20 mouse cellular contexts compared by ENCODE assay signal in the genomic region with DNA sequence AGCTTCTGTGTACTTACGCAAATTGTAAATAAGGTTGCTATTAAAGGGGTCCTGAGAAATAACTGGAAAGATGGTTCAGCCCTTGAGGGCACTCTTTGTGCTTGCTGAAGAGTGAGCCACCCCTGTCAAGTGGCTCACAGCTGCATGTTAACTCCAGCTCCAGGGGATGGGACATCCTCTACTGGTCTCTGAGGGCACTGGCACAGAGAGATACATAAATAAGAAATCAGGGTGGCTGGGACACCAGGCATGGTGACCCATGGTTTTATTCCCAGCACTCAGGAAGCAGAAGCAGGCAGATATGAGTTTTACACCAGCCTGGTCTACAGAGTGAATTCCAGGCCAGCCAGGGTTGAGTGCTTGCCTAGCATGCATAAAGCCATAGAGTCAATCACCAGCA. TPM values are rescaled to one million over a fixed set of nuclear protein-coding genes. Genes with fewer than 3 reads are reported as not detected.
DNase-seq lines count a peak whose midpoint lies in the region; ATAC-seq and TF ChIP-seq lines count a peak whose summit lies in the region.
"Had no signal": no experiment of that assay in that cellular context is flagged by ENCODE, and none has a peak within 500 bp of the region (broad histone marks: within the 10 kb centered on the region; RNA-seq: fewer than 3 reads in every experiment).

No protein-coding gene starts in this region.

- no peaks in the 10 kb centered on the region for H3K27me3 ChIP-seq in heart, embryonic 11.5 days (ENCODE audit: control insufficient read depth, insufficient read depth, low read length)
- H3K27me3 ChIP-seq in heart, embryonic 10.5 days (ENCODE audit: insufficient read depth, poor library complexity, severe bottlenecking): no peaks in the 10 kb centered on the region
- H3K27me3 ChIP-seq in heart, adult 2 months (ENCODE audit: control insufficient read depth, insufficient read depth, low read length): no peaks in the 10 kb centered on the region
- H3K27me3 ChIP-seq: Patski had no signal

- WGBS in heart, embryonic 11.5 days (ENCODE audit: insufficient replicate concordance): 87% methylated on average over 1 of the region's 1 CpGs
- WGBS in heart, embryonic 10.5 days: 87% methylated on average over 1 of the region's 1 CpGs
- WGBS in heart, adult 2 months: 100% methylated on average over 1 of the region's 1 CpGs

- H3K9me3 ChIP-seq in heart, embryonic 11.5 days (replicated peaks; ENCODE audit: control insufficient read depth, low read length): no peaks in the 10 kb centered on the region
- H3K9me3 ChIP-seq in heart, embryonic 10.5 days: no peaks in the 10 kb centered on the region
- H3K9me3 ChIP-seq: G1E had no signal

- H3K4me2 ChIP-seq in heart, embryonic 11.5 days: no peak overlapping the region

- peak; percentile 75 for DNase-seq in heart, adult 11 months
- peak; percentile 62 for DNase-seq in heart, embryonic 10.5 days (ENCODE audit: low spot score)
- DNase-seq in heart, adult 2 months: no peak
- DNase-seq: adrenal gland, adult 2 months; adrenal gland, adult 8-10 months; adrenal gland, postnatal 10 days; adrenal gland, postnatal 14 days; adrenal gland, postnatal 25 days; B cell, adult 2 months; cerebellum, adult 11 months; cerebellum, adult 11-12 months; cerebellum, adult 18-20 months had no signal

- no peak for TF ChIP-seq POLR2A in heart, adult 2 months (IDR thresholded peaks at IDR 0.05; ENCODE audit: insufficient read depth, low read depth, low read length)

- ATAC-seq in heart, embryonic 11.5 days (replicated peaks; ENCODE audit: insufficient number of reproducible peaks, low FRiP score, low TSS enrichment): no peak
- ATAC-seq: activated CD4-positive, CD25-positive, alpha-beta regulatory T cell, adult 4 months; CD4-positive, CD25-positive, alpha-beta regulatory T cell, adult 4 months; Patski had no signal

- TF ChIP-seq CTCF in heart, adult 2 months (IDR thresholded peaks at IDR 0.05): no peak

- intact Hi-C loops in heart, adult 2 months (cut with DNase I): no loop called here

- no peak overlapping the region for H3K4me3 ChIP-seq in heart, embryonic 11.5 days (ENCODE audit: low read depth, low read length)
- no peak overlapping the region for H3K4me3 ChIP-seq in heart, embryonic 10.5 days
- no peak overlapping the region for H3K4me3 ChIP-seq in heart, adult 2 months

- H3K27ac ChIP-seq in heart, embryonic 11.5 days (ENCODE audit: low read depth, low read length): no peak overlapping the region
- no peak overlapping the region for H3K27ac ChIP-seq in heart, embryonic 10.5 days
- no peak overlapping the region for H3K27ac ChIP-seq in heart, adult 2 months

- no peaks in the 10 kb centered on the region for H3K36me3 ChIP-seq in heart, embryonic 11.5 days (ENCODE audit: control insufficient read depth, insufficient read depth, low read length)
- H3K36me3 ChIP-seq in heart, embryonic 10.5 days: no peaks in the 10 kb centered on the region
- H3K36me3 ChIP-seq in heart, adult 2 months (ENCODE audit: control insufficient read depth, insufficient read depth, low read length): peaks cover 3% of the 10 kb centered on the region; the same call in 1 of the 2 replicates
- H3K36me3 ChIP-seq: G1E had no signal

- no peak overlapping the region for H3K9ac ChIP-seq in heart, embryonic 11.5 days (ENCODE audit: low read depth, low read length)
- H3K9ac ChIP-seq in heart, adult 2 months (ENCODE audit: low read depth, low read length): no peak overlapping the region

- TF ChIP-seq EP300 in heart, adult 2 months (IDR thresholded peaks at IDR 0.05; ENCODE audit: insufficient read depth, low read depth, low read length): no peak

- no peaks in the 10 kb centered on the region for H3K79me2 ChIP-seq in heart, adult 2 months (replicated peaks; ENCODE audit: control insufficient read depth, insufficient read depth, low read length)

- H3K4me1 ChIP-seq in heart, embryonic 11.5 days (ENCODE audit: control insufficient read depth, insufficient read depth, low read length): no peaks in the 10 kb centered on the region; the same call in 1 of the 2 replicates
- H3K4me1 ChIP-seq in heart, embryonic 10.5 days: peaks cover 7% of the 10 kb centered on the region; the same call in 1 of the 2 replicates
- peaks cover 6% of the 10 kb centered on the region for H3K4me1 ChIP-seq in heart, adult 2 months (ENCODE audit: control insufficient read depth, insufficient read depth, low read length)

RNA-seq across cellular contexts. Expression of a gene that starts 26.0 kb away (rescaled TPM):
- polyA plus RNA-seq in heart, embryonic 11.5 days (2014; fragmentation: Nextera tagmentation; extraction: Ambion mirVana): 3.2 and 3.3 TPM in 2 replicates
- polyA plus RNA-seq in heart, embryonic 10.5 days (2016; fragmentation: Nextera tagmentation; extraction: Ambion mirVana): 1.9 and 7.2 TPM in 2 replicates
- 10 to 100 TPM; 26.7 to 32.1 TPM for total RNA-seq in heart, adult 2 months (2021)
- 21.2 and 25.9 TPM in 2 replicates for polyA plus RNA-seq in heart, adult 2 months (2012; rRNA removed)
- total RNA-seq: CH12.LX, G1E, MEL had no signal
- polyA plus RNA-seq: activated CD4-positive, CD25-positive, alpha-beta regulatory T cell, adult 4 months; C2C12; CD4-positive, CD25-positive, alpha-beta regulatory T cell, adult 4 months; G1E; Patski had no signal

RNA-seq across cellular contexts. Expression of a gene that starts 57.3 kb away (rescaled TPM):
- 38.7 and 90.5 TPM in 2 replicates for polyA plus RNA-seq in heart, embryonic 11.5 days (2014; fragmentation: Nextera tagmentation; extraction: Ambion mirVana)
- 64.0 and 67.0 TPM in 2 replicates for polyA plus RNA-seq in heart, embryonic 10.5 days (2016; fragmentation: Nextera tagmentation; extraction: Ambion mirVana)
- 10 to 100 TPM; 89.0 to 94.1 TPM for total RNA-seq in heart, adult 2 months (2021)
- 40.7 and 74.9 TPM in 2 replicates for polyA plus RNA-seq in heart, adult 2 months (2012; rRNA removed)

Comparison
In these comparisons a context has a peak if more than half of its experiments do, and no peak if none do; other contexts are left out.
1. DNase-seq: peak in heart, adult 11 months (single experiment) and heart, embryonic 10.5 days (single experiment); none in heart, adult 2 months (0 of 2).